Mouse (Mus musculus) spleen, adult 2 months (tissue): ENCODE measurements around the gene Iqcn. TPM values are rescaled to one million over a fixed set of nuclear protein-coding genes. Genes with fewer than 3 reads are reported as not detected.

ENCODE experiments used
- DNase-seq, 2 experiments: peaks; one replicate each; pipeline versions ENCODE4 v3.0.0 to v3.0.0-alpha.2; 2012 to 2021; ENCODE audit warnings: low spot score in 2 of 2, low read depth in 1 of 2
- H3K27ac ChIP-seq: fragments of 200-500 bp; 2 replicates; pipeline ENCODE4 v1.5.1; 2012; ENCODE audit warnings: low read length, inconsistent platforms; ENCODE audit not compliant: insufficient read depth
- H3K27me3 ChIP-seq: fragments of 200-500 bp; 2 replicates; pipeline ENCODE4 v1.6.1; 2012; ENCODE audit warnings: mild to moderate bottlenecking, moderate library complexity, low read length, inconsistent platforms; ENCODE audit not compliant: control insufficient read depth, insufficient read depth
- H3K36me3 ChIP-seq: fragments of 200-500 bp; 2 replicates; pipeline ENCODE4 v1.6.1; 2012; ENCODE audit warnings: mild to moderate bottlenecking, low read length, inconsistent platforms; ENCODE audit not compliant: control insufficient read depth, insufficient read depth
- H3K4me1 ChIP-seq: fragments of 200-500 bp; 2 replicates; pipeline ENCODE4 v1.6.1; 2011; ENCODE audit warnings: inconsistent platforms; ENCODE audit not compliant: control insufficient read depth, insufficient read depth, insufficient read length
- H3K4me3 ChIP-seq: fragments of 200-500 bp; 2 replicates; pipeline ENCODE4 v1.5.1; 2011; ENCODE audit warnings: mild to moderate bottlenecking, inconsistent platforms; ENCODE audit not compliant: insufficient read depth, insufficient read length; ENCODE audit errors: extremely low read depth
- CTCF ChIP-seq: fragments of 200-500 bp; IDR thresholded peaks from 2 replicates; pipeline ENCODE4 v1.5.1; 2011; ENCODE audit warnings: mild to moderate bottlenecking, inconsistent platforms; ENCODE audit not compliant: insufficient read depth, insufficient read length, insufficient replicate concordance; ENCODE audit errors: extremely low read depth
- POLR2A ChIP-seq: fragments of 200-500 bp; IDR thresholded peaks from 2 replicates; pipeline ENCODE4 v1.6.1; 2011; ENCODE audit warnings: low read depth, low read length, inconsistent platforms
- WGBS: fragments of 180-500 bp; shearing (Covaris S2); methylation state at CpG from one replicate; pipeline ENCODE4 v1.1.7; 2018; 5-methylcytosine and 5-hydroxymethylcytosine counted together
- polyA plus RNA-seq: library from polyadenylated mRNA; depleted of rRNA; stranded (reverse); fragments of >200 nt; gene quantifications from 2 replicates; pipeline ENCODE4 v1.2.3, GENCODE M21; 2012

The Iqcn gene
- polyA plus RNA-seq, 1 experiment: 0.09 TPM

DNA sequence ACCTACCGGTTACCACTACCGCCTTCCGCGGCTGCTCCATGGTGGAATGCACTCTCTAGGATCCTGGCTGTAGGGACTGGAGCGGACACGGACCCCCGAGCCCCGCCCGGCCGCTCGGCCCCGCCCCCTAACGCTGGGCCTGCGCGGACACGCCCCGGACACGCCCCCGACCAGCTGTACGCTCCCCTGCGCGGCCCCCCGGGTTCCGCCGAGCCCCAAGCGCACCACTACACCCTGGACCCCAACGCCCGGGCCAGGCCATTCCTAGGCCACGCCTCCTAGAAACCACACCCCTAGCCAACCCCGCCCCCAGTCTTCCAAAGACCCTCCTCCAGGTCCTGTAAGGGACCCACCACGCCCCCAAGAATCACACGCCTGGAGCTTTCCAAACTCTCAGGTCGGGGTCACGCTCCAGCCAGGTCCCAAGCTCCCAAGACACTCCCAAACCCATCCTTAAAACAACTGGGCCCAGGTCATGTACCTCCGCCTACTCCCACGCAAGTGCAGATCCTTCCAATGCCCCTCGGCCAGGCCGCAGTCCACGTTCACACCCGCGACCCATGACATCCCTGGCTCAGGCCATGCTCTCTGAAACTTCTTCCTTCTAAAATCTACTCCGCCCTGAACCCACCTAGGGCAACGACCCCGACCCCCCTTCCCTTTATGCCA is 43.5 kb upstream of the Iqcn start:
- under 1% methylated on average over 42 of the region's 44 CpGs for WGBS

DNA sequence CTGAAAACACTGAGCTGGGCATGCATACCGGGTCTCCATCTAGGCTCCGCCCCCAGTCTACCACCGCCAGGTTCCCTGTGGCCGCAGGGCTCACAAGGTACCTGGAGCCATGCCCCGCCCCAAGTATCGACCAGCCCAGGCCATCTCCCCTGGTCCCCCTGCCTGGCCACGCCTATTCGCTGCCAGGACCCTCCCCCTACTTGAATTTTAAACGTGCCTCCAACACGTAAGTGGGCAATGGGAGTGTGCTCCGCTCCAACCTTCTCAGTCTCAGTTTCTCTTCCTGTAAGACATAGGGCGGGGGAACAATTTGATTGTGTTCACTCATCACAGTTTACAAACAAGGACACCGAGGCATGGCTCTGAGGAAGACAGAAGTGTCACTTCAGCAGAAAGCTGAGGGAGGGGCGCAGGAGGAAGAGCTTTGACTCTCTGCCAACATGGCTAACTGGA is 43.0 kb upstream of the Iqcn start, which contains the start of gene Pgpep1:
Pgpep1 (minus strand) TSS at position 116 of the 453 bp plus-strand sequence.
- no peak for DNase-seq
- Histone ChIP-seq H3K27me3 (no peaks in the 10 kb centered on the region), H3K36me3 (no peaks in the 10 kb centered on the region; the same call in 1 of the 2 replicates), H3K27ac (peak within 1 kb of the TSS; percentile 36), H3K4me1 (peaks cover 6% of the 10 kb centered on the region), H3K4me3 (peak within 1 kb of the TSS; percentile 87)
- 8% methylated on average over 14 of the region's 14 CpGs for WGBS
- TF ChIP-seq CTCF: no peak
- TF ChIP-seq POLR2A: no peak

More for the DNA sequence above, 43.5 kb upstream of the Iqcn start:
- DNase-seq: peak in 1 of 2 experiments; percentile 80
- Histone ChIP-seq H3K27me3 (no peaks in the 10 kb centered on the region), H3K4me1 (peaks cover 6% of the 10 kb centered on the region), H3K36me3 (no peaks in the 10 kb centered on the region; the same call in 1 of the 2 replicates), H3K4me3 (peak overlapping the region; percentile 87), H3K27ac (peak overlapping the region; percentile 36)
- TF ChIP-seq CTCF (no peak), POLR2A (no peak)

DNA sequence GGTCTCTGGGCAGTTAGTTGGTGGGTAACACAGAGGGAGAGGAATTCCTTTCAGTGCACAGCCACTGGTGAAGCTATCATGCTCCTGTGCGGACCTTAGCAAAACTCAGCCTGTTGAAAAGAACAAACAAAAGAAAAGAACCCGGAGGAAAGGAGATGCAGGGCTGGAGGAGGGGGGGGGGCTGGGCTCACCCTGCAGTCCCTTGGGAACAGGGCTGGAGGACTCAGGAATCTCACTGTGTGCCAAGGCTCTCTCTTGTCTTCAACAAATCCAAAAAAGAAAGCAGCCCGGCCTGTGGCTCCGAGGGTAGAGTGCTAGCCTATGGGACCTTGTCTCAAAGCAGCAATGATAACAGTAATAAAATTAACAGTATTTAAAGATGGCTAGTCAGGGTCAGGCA is 39.6 kb upstream of the Iqcn start:
- DNase-seq: no peak
- Histone ChIP-seq H3K27ac (no peak overlapping the region), H3K36me3 (no peaks in the 10 kb centered on the region), H3K4me1 (peaks cover 6% of the 10 kb centered on the region), H3K27me3 (no peaks in the 10 kb centered on the region), H3K4me3 (no peak overlapping the region)
- WGBS: 79% methylated on average over 4 of the region's 4 CpGs
- TF ChIP-seq CTCF: no peak
- TF ChIP-seq POLR2A: no peak

DNA sequence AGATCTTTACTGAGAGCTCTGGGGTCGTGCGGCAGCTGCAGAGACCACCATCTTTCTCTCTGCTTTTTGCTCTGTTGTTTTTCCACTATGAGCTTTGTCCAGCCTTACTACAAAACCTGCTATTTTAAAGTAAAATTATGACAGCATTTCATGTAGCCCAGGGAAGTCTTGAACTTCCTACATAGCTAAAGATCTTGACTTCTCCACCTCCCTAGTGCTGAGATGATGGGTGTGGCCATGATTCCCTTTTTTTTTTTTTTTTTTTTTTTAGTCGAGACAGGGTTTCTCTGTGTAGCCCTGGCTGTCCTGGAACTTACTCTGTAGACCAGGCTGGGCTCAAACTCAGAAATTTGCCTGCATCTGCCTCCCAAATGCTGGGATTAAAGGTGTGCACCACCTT is 38.6 kb upstream of the Iqcn start:
- no peak overlapping the region for H3K27ac ChIP-seq
- 70% methylated on average over 3 of the region's 3 CpGs for WGBS
- H3K27me3 ChIP-seq: no peaks in the 10 kb centered on the region
- TF ChIP-seq POLR2A: no peak
- no peak for TF ChIP-seq CTCF
- H3K36me3 ChIP-seq: no peaks in the 10 kb centered on the region
- peaks cover 6% of the 10 kb centered on the region for H3K4me1 ChIP-seq
- no peak overlapping the region for H3K4me3 ChIP-seq
- DNase-seq: no peak

DNA sequence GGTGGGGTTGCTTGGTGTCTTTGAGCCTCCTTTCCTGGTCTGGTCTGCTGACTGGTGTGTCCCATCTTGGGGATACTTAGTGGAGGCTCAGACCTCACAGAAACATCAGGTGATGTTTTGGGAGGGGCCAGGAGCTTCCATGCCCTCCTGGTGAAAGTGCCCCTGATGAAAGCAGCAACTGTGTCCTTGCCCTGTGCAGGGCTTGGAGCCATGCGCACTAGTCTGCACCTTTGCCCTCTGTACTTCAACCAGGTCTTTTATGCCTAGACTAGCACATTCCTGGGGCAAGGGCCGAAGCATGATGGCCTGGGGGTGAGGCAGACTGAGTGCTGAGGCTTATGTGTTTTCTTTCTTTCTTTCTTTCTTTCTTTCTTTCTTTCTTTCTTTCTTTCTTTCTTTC is 37.7 kb upstream of the Iqcn start:
- no peaks in the 10 kb centered on the region for H3K36me3 ChIP-seq
- H3K4me3 ChIP-seq: no peak overlapping the region
- H3K27me3 ChIP-seq: no peaks in the 10 kb centered on the region
- DNase-seq: no peak
- H3K4me1 ChIP-seq: peaks cover 3% of the 10 kb centered on the region; the same call in 1 of the 2 replicates
- WGBS: 80% methylated on average over 2 of the region's 2 CpGs
- no peak overlapping the region for H3K27ac ChIP-seq
- TF ChIP-seq CTCF: no peak
- TF ChIP-seq POLR2A: no peak

DNA sequence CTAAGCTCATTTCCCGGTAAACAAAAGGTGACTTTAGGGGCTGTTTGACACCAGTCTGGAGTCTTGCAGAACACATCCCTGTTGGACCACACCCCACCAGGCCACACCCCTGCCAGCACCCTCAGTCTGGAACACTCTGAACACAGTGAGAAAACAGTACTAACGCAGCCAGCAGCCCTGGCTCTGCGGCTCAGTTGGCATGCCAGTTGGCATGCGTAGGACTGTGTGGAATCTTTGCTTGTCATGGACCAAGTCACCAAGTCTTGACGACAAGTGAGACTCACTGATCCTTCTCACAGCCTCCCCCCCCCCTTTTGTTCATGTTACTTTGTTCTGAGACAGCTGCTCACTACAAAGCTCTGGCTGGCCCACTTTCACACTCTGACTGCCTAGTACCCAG is 36.2 kb upstream of the Iqcn start:
- Histone ChIP-seq H3K27ac (no peak overlapping the region), H3K4me3 (no peak overlapping the region), H3K27me3 (no peaks in the 10 kb centered on the region), H3K36me3 (no peaks in the 10 kb centered on the region), H3K4me1 (peaks cover 3% of the 10 kb centered on the region; the same call in 1 of the 2 replicates)
- 72% methylated on average over 5 of the region's 5 CpGs for WGBS
- no peak for TF ChIP-seq POLR2A
- TF ChIP-seq CTCF: no peak
- no peak for DNase-seq
